Comparison of ENCODE assay signal across 12 mouse cellular contexts in the genomic region with DNA sequence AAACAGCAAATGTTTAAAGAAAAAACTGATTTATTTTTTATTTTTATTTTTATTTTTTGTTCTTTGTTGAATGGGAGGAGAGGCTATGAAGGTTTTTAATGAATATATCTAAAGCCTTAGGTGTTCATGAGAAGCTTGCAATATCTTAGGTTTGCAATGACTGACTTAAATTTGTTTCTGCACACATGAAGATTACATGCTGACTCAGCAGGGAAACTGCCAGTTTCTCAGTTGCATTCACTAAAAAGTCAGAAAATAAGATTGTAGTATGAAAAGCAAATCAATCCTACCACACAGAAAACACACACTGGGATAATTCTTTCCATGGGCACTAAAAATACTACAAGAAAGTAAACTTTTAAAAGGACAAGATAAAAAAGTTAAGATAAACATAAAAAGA. TPM values are rescaled to one million over a fixed set of nuclear protein-coding genes. Genes with fewer than 3 reads are reported as not detected.
DNase-seq lines count a peak whose midpoint lies in the region; ATAC-seq and TF ChIP-seq lines count a peak whose summit lies in the region.
"Had no signal": no experiment of that assay in that cellular context is flagged by ENCODE, and none has a peak within 500 bp of the region (broad histone marks: within the 10 kb centered on the region; RNA-seq: fewer than 3 reads in every experiment).

No protein-coding gene starts in this region.

- peaks cover 32% of the 10 kb centered on the region for H3K4me1 ChIP-seq in neural tube, embryonic 13.5 days (replicated peaks)
- H3K4me1 ChIP-seq in heart, embryonic 10.5 days = peaks cover 12% of the 10 kb centered on the region; the same call in 1 of the 2 replicates

- ATAC-seq in neural tube, embryonic 13.5 days (ENCODE audit: low read depth) = no peak

- no peak for TF ChIP-seq CTCF in layer of hippocampus, adult 2 months (conservative IDR thresholded peaks at IDR 0.05)

- H3K9ac ChIP-seq in neural tube, embryonic 13.5 days = no peak overlapping the region
- H3K9ac ChIP-seq: kidney, embryonic 15.5 days; liver, embryonic 14.5 days had no signal

- H3K36me3 ChIP-seq in neural tube, embryonic 13.5 days = no peaks in the 10 kb centered on the region
- no peaks in the 10 kb centered on the region for H3K36me3 ChIP-seq in heart, embryonic 10.5 days
- H3K36me3 ChIP-seq: embryonic facial prominence, embryonic 10.5 days; kidney, embryonic 15.5 days had no signal

- H3K27ac ChIP-seq in layer of hippocampus, adult 2 months = peak overlapping the region; percentile 94
- H3K27ac ChIP-seq in neural tube, embryonic 13.5 days (replicated peaks) = no peak overlapping the region
- H3K27ac ChIP-seq in heart, embryonic 10.5 days = no peak overlapping the region
- H3K27ac ChIP-seq: liver, embryonic 14.5 days had no signal

- H3K4me3 ChIP-seq in layer of hippocampus, adult 2 months = peak overlapping the region; percentile 72; the same call in 1 of the 2 replicates
- H3K4me3 ChIP-seq in neural tube, embryonic 13.5 days = no peak overlapping the region
- H3K4me3 ChIP-seq in heart, embryonic 10.5 days = no peak overlapping the region
- H3K4me3 ChIP-seq: kidney, embryonic 15.5 days; myocyte had no signal

- H3K9me3 ChIP-seq in neural tube, embryonic 13.5 days = no peaks in the 10 kb centered on the region
- no peaks in the 10 kb centered on the region for H3K9me3 ChIP-seq in heart, embryonic 10.5 days
- H3K9me3 ChIP-seq: embryonic facial prominence, embryonic 10.5 days; kidney, embryonic 15.5 days had no signal

- H3K4me2 ChIP-seq in neural tube, embryonic 13.5 days = peak overlapping the region; percentile 64; the same call in 1 of the 2 replicates

- DNase-seq in cerebellum, adult 9-10 months = peak; percentile 51
- DNase-seq in cerebellum, postnatal 4 days (ENCODE audit: low spot score in 2 of 2) = no peak
- no peak for DNase-seq in layer of hippocampus, adult 2 months (ENCODE audit: low spot score in 2 of 2)
- DNase-seq in layer of hippocampus, adult 11-12 months (ENCODE audit: low spot score) = no peak
- DNase-seq in neural tube, embryonic 10.5 days (ENCODE audit: extremely low spot score, low spot score) = no peak
- no peak for DNase-seq in heart, embryonic 10.5 days (ENCODE audit: low spot score)
- no peak for DNase-seq in right cerebral cortex, adult 18-20 months

- no peaks in the 10 kb centered on the region for H3K27me3 ChIP-seq in neural tube, embryonic 13.5 days
- no peaks in the 10 kb centered on the region for H3K27me3 ChIP-seq in heart, embryonic 10.5 days (ENCODE audit: insufficient read depth, poor library complexity, severe bottlenecking)
- H3K27me3 ChIP-seq: kidney, embryonic 15.5 days had no signal

RNA-seq across cellular contexts. Expression of a gene that starts 39.6 kb away (rescaled TPM):
- 10 to 100 TPM; 48.7 to 52.4 TPM for total RNA-seq in layer of hippocampus, adult 2 months (2021)
- polyA plus RNA-seq in neural tube, embryonic 13.5 days (2015; fragmentation: Nextera tagmentation; extraction: Ambion mirVana) = 18.7 and 20.5 TPM in 2 replicates
- polyA plus RNA-seq in heart, embryonic 10.5 days (2016; fragmentation: Nextera tagmentation; extraction: Ambion mirVana) = 7.3 and 8.9 TPM in 2 replicates
